ENCODE assay signal across 8 mouse cellular contexts in the genomic region with DNA sequence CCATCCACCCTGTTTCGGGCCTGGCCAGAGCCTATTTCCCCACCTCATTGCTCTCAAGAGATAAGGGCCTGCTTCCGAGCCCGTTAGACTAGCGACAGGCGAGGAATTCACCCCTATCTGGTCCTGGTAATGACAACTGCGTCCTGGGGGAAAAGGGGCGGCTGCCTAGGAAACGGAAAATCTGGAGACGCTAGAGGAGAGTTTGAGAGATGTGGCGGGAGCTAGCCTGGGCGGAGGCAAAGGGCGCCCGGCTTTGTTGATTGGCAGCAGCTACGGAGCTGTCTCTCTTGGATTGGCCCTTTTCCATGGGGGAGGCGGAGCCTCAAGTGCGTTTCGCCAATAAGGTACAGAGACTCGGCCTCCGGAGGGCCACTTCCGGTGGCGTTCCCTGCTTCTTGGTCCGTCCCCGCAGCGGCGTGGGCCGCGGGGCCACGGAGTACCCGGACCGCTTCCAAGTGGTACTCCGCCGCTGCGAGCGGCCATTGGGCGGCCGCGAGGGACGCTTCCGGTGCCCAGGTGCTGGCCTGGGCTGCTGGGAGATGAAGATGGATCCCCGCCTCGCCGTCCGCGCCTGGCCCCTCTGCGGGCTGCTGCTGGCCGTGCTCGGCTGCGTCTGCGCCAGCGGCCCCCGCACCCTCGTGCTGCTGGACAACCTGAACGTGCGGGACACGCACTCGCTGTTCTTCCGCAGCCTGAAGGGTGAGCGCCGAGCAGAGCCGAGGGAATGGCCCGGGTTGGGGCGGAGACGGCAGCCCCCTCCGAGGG. TPM values are rescaled to one million over a fixed set of nuclear protein-coding genes. Genes with fewer than 3 reads are reported as not detected.
DNase-seq lines count a peak whose midpoint lies in the region; ATAC-seq and TF ChIP-seq lines count a peak whose summit lies in the region.

TSS of gene Ddost (plus strand) at position 391 of the 765 bp plus-strand sequence.

- H3K27ac ChIP-seq in heart, embryonic 12.5 days (ENCODE audit: poor library complexity, severe bottlenecking) = peak within 1 kb of the TSS; percentile 69
- H3K27ac ChIP-seq in kidney, postnatal 0 days = peak within 1 kb of the TSS; percentile 61
- H3K27ac ChIP-seq in liver, embryonic 11.5 days (ENCODE audit: low read depth, low read length) = peak within 1 kb of the TSS; percentile 71
- peak within 1 kb of the TSS; percentile 61 for H3K27ac ChIP-seq in stomach, embryonic 14.5 days (ENCODE audit: low read length)

- H3K4me1 ChIP-seq in heart, embryonic 12.5 days (replicated peaks) = peaks cover 18% of the 10 kb centered on the region
- peaks cover 12% of the 10 kb centered on the region for H3K4me1 ChIP-seq in kidney, postnatal 0 days (replicated peaks; ENCODE audit: insufficient read depth, low read length)
- H3K4me1 ChIP-seq in liver, embryonic 11.5 days (replicated peaks; ENCODE audit: control insufficient read depth, insufficient read depth, low read length) = peaks cover 12% of the 10 kb centered on the region
- H3K4me1 ChIP-seq in stomach, embryonic 14.5 days (ENCODE audit: control insufficient read depth, insufficient read depth, low read length) = peaks cover 9% of the 10 kb centered on the region; the same call in 1 of the 2 replicates

- peak; percentile 99 for DNase-seq in CD4-positive helper T cell, adult 2 months (ENCODE audit: low read depth, low spot score)
- DNase-seq in brain, embryonic 18.5 days (ENCODE audit: low read depth, low spot score) = peak; percentile 99
- peak; percentile 99 for DNase-seq in kidney, postnatal 0 days (ENCODE audit: low spot score)
- peak; percentile 92 for DNase-seq in liver, embryonic 11.5 days (ENCODE audit: low spot score)
- peak; percentile 98 for DNase-seq in naive thymus-derived CD4-positive, alpha-beta T cell, adult 2 months (ENCODE audit: low read depth)

- H3K36me3 ChIP-seq in heart, embryonic 12.5 days = peaks cover 31% of the 10 kb centered on the region
- H3K36me3 ChIP-seq in kidney, postnatal 0 days (ENCODE audit: insufficient read depth, low read length) = peaks cover 17% of the 10 kb centered on the region; the same call in 1 of the 2 replicates
- peaks cover 4% of the 10 kb centered on the region; the same call in 1 of the 2 replicates for H3K36me3 ChIP-seq in liver, embryonic 11.5 days (ENCODE audit: control insufficient read depth, insufficient read depth, low read length)
- H3K36me3 ChIP-seq in stomach, embryonic 14.5 days (ENCODE audit: control insufficient read depth, insufficient read depth, low read length) = peaks cover 23% of the 10 kb centered on the region

- WGBS in heart, embryonic 12.5 days = 0% methylated on average over 64 of the region's 64 CpGs
- under 1% methylated on average over 64 of the region's 64 CpGs for WGBS in kidney, postnatal 0 days
- under 1% methylated on average over 64 of the region's 64 CpGs for WGBS in liver, embryonic 11.5 days
- WGBS in stomach, embryonic 14.5 days = under 1% methylated on average over 64 of the region's 64 CpGs

- peaks cover 4% of the 10 kb centered on the region; the same call in 1 of the 2 replicates for H3K9me3 ChIP-seq in heart, embryonic 12.5 days (replicated peaks)
- H3K9me3 ChIP-seq in kidney, postnatal 0 days (replicated peaks; ENCODE audit: low read length) = no peaks in the 10 kb centered on the region
- no peaks in the 10 kb centered on the region for H3K9me3 ChIP-seq in liver, embryonic 11.5 days (ENCODE audit: control insufficient read depth, low read length)
- no peaks in the 10 kb centered on the region for H3K9me3 ChIP-seq in stomach, embryonic 14.5 days (ENCODE audit: control insufficient read depth, low read depth, low read length)

- H3K9ac ChIP-seq in heart, embryonic 12.5 days = peak within 1 kb of the TSS; percentile 94
- H3K9ac ChIP-seq in kidney, postnatal 0 days (ENCODE audit: low read depth, low read length) = peak within 1 kb of the TSS; percentile 90
- peak within 1 kb of the TSS; percentile 84 for H3K9ac ChIP-seq in liver, embryonic 11.5 days (ENCODE audit: low read depth, low read length)
- peak within 1 kb of the TSS; percentile 74 for H3K9ac ChIP-seq in stomach, embryonic 14.5 days (replicated peaks; ENCODE audit: low read depth, low read length)

- H3K4me3 ChIP-seq in heart, embryonic 12.5 days = peak within 1 kb of the TSS; percentile 93
- H3K4me3 ChIP-seq in kidney, postnatal 0 days (replicated peaks; ENCODE audit: low read depth, low read length) = peak within 1 kb of the TSS; percentile 97
- H3K4me3 ChIP-seq in liver, embryonic 11.5 days (ENCODE audit: low read depth, low read length) = peak within 1 kb of the TSS; percentile 87
- H3K4me3 ChIP-seq in stomach, embryonic 14.5 days (ENCODE audit: low read depth, low read length) = peak within 1 kb of the TSS; percentile 79

- peak within 1 kb of the TSS; percentile 95 for H3K4me2 ChIP-seq in heart, embryonic 12.5 days
- H3K4me2 ChIP-seq in kidney, postnatal 0 days (ENCODE audit: low read length) = peak within 1 kb of the TSS; percentile 86
- H3K4me2 ChIP-seq in liver, embryonic 11.5 days = peak within 1 kb of the TSS; percentile 79
- peak within 1 kb of the TSS; percentile 85 for H3K4me2 ChIP-seq in stomach, embryonic 14.5 days (replicated peaks; ENCODE audit: low read depth, low read length)

- no peak for TF ChIP-seq CTCF in kidney, postnatal 0 days (IDR thresholded peaks at IDR 0.05; ENCODE audit: low read depth)

- ATAC-seq in erythroid progenitor cell, adult 5-6 weeks (replicated peaks; ENCODE audit: low FRiP score, poor library complexity, severe bottlenecking) = peak; percentile 96
- peak; percentile 97 for ATAC-seq in heart, embryonic 12.5 days (ENCODE audit: insufficient number of reproducible peaks, low FRiP score)
- peak; percentile 97 for ATAC-seq in kidney, postnatal 0 days (replicated peaks; ENCODE audit: low FRiP score, low read depth)
- ATAC-seq in liver, embryonic 11.5 days (replicated peaks; ENCODE audit: low FRiP score) = peak; percentile 96
- peak; percentile 98 for ATAC-seq in stomach, embryonic 14.5 days (ENCODE audit: insufficient number of reproducible peaks, insufficient read depth, low FRiP score, low read depth)

- no peaks in the 10 kb centered on the region for H3K27me3 ChIP-seq in heart, embryonic 12.5 days (replicated peaks)
- H3K27me3 ChIP-seq in kidney, postnatal 0 days (ENCODE audit: insufficient read depth, low read length) = no peaks in the 10 kb centered on the region
- H3K27me3 ChIP-seq in liver, embryonic 11.5 days (replicated peaks; ENCODE audit: control insufficient read depth, insufficient read depth, low read length) = no peaks in the 10 kb centered on the region
- H3K27me3 ChIP-seq in stomach, embryonic 14.5 days (ENCODE audit: control insufficient read depth, insufficient read depth, low read length) = no peaks in the 10 kb centered on the region

RNA-seq across cellular contexts. Expression of gene Ddost, which starts in this region (rescaled TPM):
- 65.6 and 81.3 TPM in 2 replicates for total RNA-seq in erythroid progenitor cell, adult 5-6 weeks (2015; ENCODE audit: low replicate concordance)
- 34.7 and 39.8 TPM in 2 replicates for total RNA-seq in erythroid progenitor cell, adult 5-6 weeks (2017; ENCODE audit: low replicate concordance)
- polyA plus RNA-seq in heart, embryonic 12.5 days (2016; fragmentation: Nextera tagmentation; extraction: Ambion mirVana) = 316 and 318 TPM in 2 replicates
- polyA plus RNA-seq in kidney, postnatal 0 days (2015; fragmentation: Nextera tagmentation; extraction: Ambion mirVana) = 289 and 325 TPM in 2 replicates
- 276 and 295 TPM in 2 replicates for polyA plus RNA-seq in liver, embryonic 11.5 days (2014; fragmentation: Nextera tagmentation; extraction: Ambion mirVana)
- 351 and 363 TPM in 2 replicates for polyA plus RNA-seq in stomach, embryonic 14.5 days (2014; fragmentation: Nextera tagmentation; extraction: Ambion mirVana)

Comparison
In these comparisons a context has a peak if more than half of its experiments do, and no peak if none do; other contexts are left out.
1. Peak in every context shown above with its lines: DNase-seq, ATAC-seq, H3K4me3 ChIP-seq and H3K27ac ChIP-seq.